Mouse (Mus musculus) myocyte (in vitro differentiated cells): ENCODE results near the gene Syt11. TPM values are rescaled to one million over a fixed set of nuclear protein-coding genes. Genes with fewer than 3 reads are reported as not detected.

Source experiments
- H3K27me3 ChIP-seq: one replicate; pipeline ENCODE4 v1.6.1; 2011; ENCODE audit not compliant: control insufficient read depth, insufficient read depth, insufficient read length
- H3K36me3 ChIP-seq: one replicate; pipeline ENCODE4 v1.6.1; 2011; ENCODE audit not compliant: control insufficient read depth, insufficient read depth
- H3K4me2 ChIP-seq: one replicate; pipeline ENCODE4 v1.6.1; 2011; ENCODE audit warnings: low read depth, control low read depth
- H3K4me3 ChIP-seq: one replicate; pipeline ENCODE4 v1.5.1; 2011; ENCODE audit warnings: mild to moderate bottlenecking, control low read depth, moderate library complexity
- H3K79me2 ChIP-seq: one replicate; pipeline ENCODE4 v1.6.1; 2011; ENCODE audit not compliant: control insufficient read depth, insufficient read depth
- H3ac ChIP-seq: one replicate; pipeline ENCODE4 v1.6.1; 2011; ENCODE audit not compliant: control insufficient read depth, insufficient read length
- CEBPB ChIP-seq: IDR thresholded peaks from 2 replicates; pipeline ENCODE4 v1.6.1; 2011; ENCODE audit warnings: mild to moderate bottlenecking, moderate library complexity; ENCODE audit not compliant: poor library complexity, insufficient read depth, severe bottlenecking
- E2F4 ChIP-seq: IDR thresholded peaks from one replicate; pipeline ENCODE4 v1.6.1; 2011; ENCODE audit warnings: mild to moderate bottlenecking, control low read depth, moderate library complexity; ENCODE audit not compliant: insufficient read depth
- MAX ChIP-seq: IDR thresholded peaks from one replicate; pipeline ENCODE4 v1.6.1; 2011; ENCODE audit warnings: low read depth, mild to moderate bottlenecking, control low read depth
- MYOD1 ChIP-seq, 3 experiments: IDR thresholded peaks; one replicate each; pipeline ENCODE4 v1.6.1; 2011; ENCODE audit warnings: control low read depth in 2 of 3, low read depth in 2 of 3, mild to moderate bottlenecking in 2 of 3, moderate library complexity in 1 of 3; ENCODE audit not compliant: insufficient read length in 2 of 3, control insufficient read depth in 1 of 3
- MYOG ChIP-seq, 3 experiments: IDR thresholded peaks; one replicate each; pipeline ENCODE4 v1.6.1; 2011; ENCODE audit warnings: control low read depth in 2 of 3, low read depth in 2 of 3, mild to moderate bottlenecking in 2 of 3; ENCODE audit not compliant: insufficient read length in 2 of 3, control insufficient read depth in 1 of 3, insufficient read depth in 1 of 3
- POLR2A ChIP-seq: IDR thresholded peaks from one replicate; pipeline ENCODE4 v1.6.1; 2011; ENCODE audit warnings: low read depth, mild to moderate bottlenecking, control low read depth, moderate library complexity; ENCODE audit not compliant: insufficient read length
- POLR2AphosphoS2 ChIP-seq: IDR thresholded peaks from one replicate; pipeline ENCODE4 v1.6.1; 2011; ENCODE audit warnings: low read depth, control low read depth; ENCODE audit not compliant: insufficient read length
- REST ChIP-seq: IDR thresholded peaks from one replicate; pipeline ENCODE4 v1.6.1; 2011; ENCODE audit warnings: mild to moderate bottlenecking, control low read depth, moderate library complexity; ENCODE audit not compliant: insufficient read depth, insufficient read length
- SRF ChIP-seq: IDR thresholded peaks from one replicate; pipeline ENCODE4 v1.6.1; 2011; ENCODE audit warnings: low read depth; ENCODE audit not compliant: control insufficient read depth, insufficient read length
- TCF12 ChIP-seq: IDR thresholded peaks from one replicate; pipeline ENCODE4 v1.6.1; 2011; ENCODE audit warnings: mild to moderate bottlenecking, control low read depth; ENCODE audit not compliant: poor library complexity, insufficient read depth, severe bottlenecking
- TCF3 ChIP-seq: IDR thresholded peaks from one replicate; pipeline ENCODE4 v1.6.1; 2011; ENCODE audit warnings: low read depth, control low read depth; ENCODE audit not compliant: insufficient read length
- USF1 ChIP-seq: IDR thresholded peaks from one replicate; pipeline ENCODE4 v1.6.1; 2011; ENCODE audit warnings: low read depth, mild to moderate bottlenecking, control low read depth, moderate library complexity
- polyA plus RNA-seq: library from polyadenylated mRNA; unstranded; fragments of >200 nt; fragmentation: generic; extraction: Trizol; gene quantifications from one replicate; pipeline ENCODE4 v1.2.1, GENCODE M21; 2012; ENCODE audit warnings: missing spikeins

Syt11 gene
- polyA plus RNA-seq, 1 experiment: 3.1 TPM

GRCm38 (mm10) chr3:88701222-88701621, 73.7 kb downstream of the Syt11 start:
- Histone ChIP-seq H3K4me3 (no peak overlapping the region), H3K4me2 (no peak overlapping the region), H3K36me3 (peaks cover 91% of the 10 kb centered on the region), H3K79me2 (peaks cover 28% of the 10 kb centered on the region), H3ac (no peak overlapping the region), H3K27me3 (no peaks in the 10 kb centered on the region)
- no peak for TF ChIP-seq MYOG (IDR thresholded peaks at IDR 0.05; ENCODE audit: control insufficient read depth in 1 of 3, insufficient read depth in 1 of 3, insufficient read length in 2 of 3, low read depth in 2 of 3)
- TF ChIP-seq POLR2AphosphoS2: no peak
- no peak for TF ChIP-seq CEBPB
- TF ChIP-seq MYOD1 (IDR thresholded peaks at IDR 0.05; ENCODE audit: control insufficient read depth in 1 of 3, insufficient read length in 2 of 3, low read depth in 2 of 3): no peak

- peaks cover 91% of the 10 kb centered on the region for H3K36me3 ChIP-seq
- H3K27me3 ChIP-seq: no peaks in the 10 kb centered on the region
- TF ChIP-seq POLR2A (no peak), TCF12 (no peak)
Measured at GRCm38 (mm10) chr3:88700247-88700646, 74.7 kb downstream of the Syt11 start.

GRCm38 (mm10) chr3:88698834-88699233, 76.1 kb downstream of the Syt11 start:
- no peak for TF ChIP-seq SRF
- no peak for TF ChIP-seq USF1
- no peak for TF ChIP-seq MAX
- no peak for TF ChIP-seq CEBPB
- no peak for TF ChIP-seq REST
- no peak for TF ChIP-seq TCF12
- no peak for TF ChIP-seq MYOG (IDR thresholded peaks at IDR 0.05; ENCODE audit: control insufficient read depth in 1 of 3, insufficient read depth in 1 of 3, insufficient read length in 2 of 3, low read depth in 2 of 3)
- no peak for TF ChIP-seq E2F4
- TF ChIP-seq TCF3: no peak
- no peak for TF ChIP-seq POLR2AphosphoS2
- no peak for TF ChIP-seq POLR2A
- TF ChIP-seq MYOD1 (IDR thresholded peaks at IDR 0.05; ENCODE audit: control insufficient read depth in 1 of 3, insufficient read length in 2 of 3, low read depth in 2 of 3): no peak
- H3K79me2 ChIP-seq: peaks cover 17% of the 10 kb centered on the region
- no peak overlapping the region for H3ac ChIP-seq
- no peak overlapping the region for H3K4me2 ChIP-seq
- H3K36me3 ChIP-seq: peaks cover 91% of the 10 kb centered on the region
- H3K4me3 ChIP-seq: no peak overlapping the region
- H3K27me3 ChIP-seq: no peaks in the 10 kb centered on the region

More at GRCm38 (mm10) chr3:88700247-88700646, 74.7 kb downstream of the Syt11 start:
- Histone ChIP-seq H3K4me3 (no peak overlapping the region), H3K4me2 (no peak overlapping the region), H3K79me2 (peaks cover 19% of the 10 kb centered on the region), H3ac (no peak overlapping the region)

- Histone ChIP-seq H3K79me2 (peaks cover 17% of the 10 kb centered on the region), H3ac (no peak overlapping the region), H3K4me2 (no peak overlapping the region), H3K27me3 (no peaks in the 10 kb centered on the region), H3K4me3 (no peak overlapping the region), H3K36me3 (peaks cover 94% of the 10 kb centered on the region)
- TF ChIP-seq TCF12 (no peak), SRF (no peak), MAX (no peak), CEBPB (no peak), MYOD1 (IDR thresholded peaks at IDR 0.05; ENCODE audit: control insufficient read depth in 1 of 3, insufficient read length in 2 of 3, low read depth in 2 of 3) (no peak), POLR2AphosphoS2 (no peak), USF1 (no peak), REST (no peak), MYOG (IDR thresholded peaks at IDR 0.05; ENCODE audit: control insufficient read depth in 1 of 3, insufficient read depth in 1 of 3, insufficient read length in 2 of 3, low read depth in 2 of 3) (no peak), E2F4 (no peak), POLR2A (no peak), TCF3 (no peak)
Measured at GRCm38 (mm10) chr3:88698051-88698450, 76.9 kb downstream of the Syt11 start.

- Histone ChIP-seq H3K79me2 (peaks cover 10% of the 10 kb centered on the region), H3ac (no peak overlapping the region), H3K27me3 (no peaks in the 10 kb centered on the region), H3K36me3 (peaks cover 89% of the 10 kb centered on the region), H3K4me3 (no peak overlapping the region), H3K4me2 (no peak overlapping the region)
- TF ChIP-seq SRF: no peak
- no peak for TF ChIP-seq POLR2A
- no peak for TF ChIP-seq MAX
- TF ChIP-seq POLR2AphosphoS2: no peak
- TF ChIP-seq CEBPB: no peak
- no peak for TF ChIP-seq TCF3
- TF ChIP-seq E2F4: no peak
Measured at GRCm38 (mm10) chr3:88695545-88695944, 79.4 kb downstream of the Syt11 start.

Other genes starting within 250 kb of the Syt11 start
- 8.1 TPM for gene Mex3a, start 242.8 kb downstream of the Syt11 start, polyA plus RNA-seq
- 0.13 TPM for gene Rab25, start 226.9 kb downstream of the Syt11 start, polyA plus RNA-seq
- gene Lamtor2, start 222.1 kb downstream of the Syt11 start, polyA plus RNA-seq: 165 TPM
- gene Ubqln4, start 221.4 kb downstream of the Syt11 start, polyA plus RNA-seq: 44.9 TPM
- gene Ssr2, start 199.3 kb downstream of the Syt11 start, polyA plus RNA-seq: 294 TPM
- 361 TPM for gene Arhgef2, start 169.2 kb downstream of the Syt11 start, polyA plus RNA-seq
- not detected for gene Rxfp4, start 122.0 kb downstream of the Syt11 start, polyA plus RNA-seq
- gene Khdc4, start 89.4 kb downstream of the Syt11 start, polyA plus RNA-seq: 17.2 TPM
- 62.3 TPM for gene Rit1, start 58.3 kb downstream of the Syt11 start, polyA plus RNA-seq
- 11.7 TPM for gene Gon4l, start 60.1 kb upstream of the Syt11 start, polyA plus RNA-seq
- 41.5 TPM for gene Msto1, start 138.8 kb upstream of the Syt11 start, polyA plus RNA-seq
- 4.7 TPM for gene Ash1l, start 175.5 kb upstream of the Syt11 start, polyA plus RNA-seq
- gene Dap3, start 176.0 kb upstream of the Syt11 start, polyA plus RNA-seq: 103 TPM